Mouse (Mus musculus) layer of hippocampus, adult 9-11 months (tissue): ENCODE results near the gene Ccdc28b.

ENCODE experiments used
- DNase-seq: peaks from one replicate; pipeline ENCODE4 v3.0.0; 2022

Ccdc28b gene

DNA sequence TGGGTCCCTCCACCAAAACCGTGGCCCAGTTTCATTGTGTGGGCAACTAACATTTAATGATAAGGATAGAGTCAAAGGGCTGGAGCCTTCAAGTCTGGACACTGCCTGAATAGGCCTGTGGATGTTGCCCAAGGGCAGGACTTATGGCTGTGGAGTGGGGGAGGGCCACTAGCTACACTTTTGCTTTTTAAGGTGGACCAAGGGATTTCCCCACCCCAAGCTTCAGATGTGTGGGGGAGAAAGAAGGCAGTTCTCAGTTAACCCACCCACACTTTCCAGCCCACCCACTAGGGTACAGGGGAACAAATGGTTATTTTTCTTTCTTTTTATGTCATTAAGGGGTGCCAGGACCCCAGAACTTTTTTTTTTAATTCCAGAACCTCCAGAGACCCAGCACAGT lies 39.4 kb downstream of the Ccdc28b start:
- no peak for DNase-seq

DNA sequence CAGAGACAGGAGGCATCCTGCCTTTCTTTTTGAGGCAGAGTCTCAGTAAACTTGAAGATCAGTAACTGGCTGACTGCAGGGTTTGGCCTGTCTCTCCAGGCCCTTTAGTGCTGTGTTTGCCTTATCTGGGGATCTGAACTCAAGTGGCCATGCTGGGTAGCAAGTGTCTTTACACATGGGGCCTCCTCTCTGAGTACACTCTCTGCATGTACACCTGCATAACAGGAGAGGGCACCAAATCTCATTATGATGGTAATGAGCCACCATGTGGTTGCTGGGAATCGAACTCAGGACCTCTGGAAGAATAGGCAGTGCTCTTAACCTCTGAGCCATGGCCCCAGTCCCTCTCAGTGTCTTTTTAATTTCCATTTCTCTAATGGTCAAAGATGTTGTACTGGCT lies 41.5 kb downstream of the Ccdc28b start:
- no peak for DNase-seq

DNA sequence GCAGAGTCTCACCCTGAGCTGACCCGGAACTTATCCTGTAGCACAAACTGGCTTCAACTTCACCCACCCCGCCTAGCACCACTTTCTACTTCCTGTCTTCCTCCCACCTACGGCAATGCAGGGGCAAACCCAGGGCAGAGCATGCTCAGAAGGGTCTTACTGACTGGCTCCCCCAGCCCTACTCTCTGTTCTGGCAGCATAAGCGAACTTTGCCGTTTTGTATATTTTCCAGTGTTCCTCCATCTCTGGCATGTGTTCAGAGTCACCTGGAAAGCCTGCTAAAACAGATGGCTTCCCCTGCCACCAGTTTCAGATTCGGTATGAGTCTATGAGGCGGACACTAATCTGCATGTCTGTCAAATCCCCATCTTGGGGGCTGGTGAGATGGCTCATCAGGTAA lies 43.4 kb downstream of the Ccdc28b start:
- no peak for DNase-seq

- DNase-seq = peak; percentile 68
Observed at GRCm38 (mm10) chr4:129578466-129578865, 45.3 kb downstream of the Ccdc28b start, which contains the start of gene Fam167b. Fam167b (minus strand) TSS chr4:129578549.

DNA sequence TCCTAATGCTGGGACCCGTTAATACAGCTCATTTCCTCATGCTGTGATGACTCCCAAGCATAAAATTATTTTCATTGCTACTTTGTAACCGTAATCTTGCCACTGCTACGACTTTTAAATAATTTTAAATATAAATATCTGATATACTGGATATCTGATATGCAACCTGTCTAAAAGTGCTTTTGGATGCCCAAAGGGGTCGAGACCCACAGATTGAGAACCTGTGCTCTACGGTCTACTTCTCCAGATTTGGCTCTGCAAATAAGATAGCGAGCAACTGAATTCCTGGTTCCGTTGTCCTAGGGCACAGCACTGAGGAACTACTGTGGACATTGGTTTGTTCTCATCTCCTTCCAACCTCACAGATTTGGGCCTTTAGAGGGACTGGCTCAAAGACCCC lies 46.1 kb downstream of the Ccdc28b start:
- DNase-seq = no peak

- peak; percentile 44 for DNase-seq
Observed at GRCm38 (mm10) chr4:129576863-129577491, 46.8 kb downstream of the Ccdc28b start.

GRCm38 (mm10) chr4:129575171-129575844 lies 48.4 kb downstream of the Ccdc28b start:
- peak; percentile 39 for DNase-seq

- DNase-seq = no peak
Observed at GRCm38 (mm10) chr4:129573430-129573829, 50.3 kb downstream of the Ccdc28b start, which contains the start of gene Lck. Lck (minus strand) TSS chr4:129573641.

GRCm38 (mm10) chr4:129573093-129573370 lies 50.7 kb downstream of the Ccdc28b start:
- DNase-seq = no peak

DNA sequence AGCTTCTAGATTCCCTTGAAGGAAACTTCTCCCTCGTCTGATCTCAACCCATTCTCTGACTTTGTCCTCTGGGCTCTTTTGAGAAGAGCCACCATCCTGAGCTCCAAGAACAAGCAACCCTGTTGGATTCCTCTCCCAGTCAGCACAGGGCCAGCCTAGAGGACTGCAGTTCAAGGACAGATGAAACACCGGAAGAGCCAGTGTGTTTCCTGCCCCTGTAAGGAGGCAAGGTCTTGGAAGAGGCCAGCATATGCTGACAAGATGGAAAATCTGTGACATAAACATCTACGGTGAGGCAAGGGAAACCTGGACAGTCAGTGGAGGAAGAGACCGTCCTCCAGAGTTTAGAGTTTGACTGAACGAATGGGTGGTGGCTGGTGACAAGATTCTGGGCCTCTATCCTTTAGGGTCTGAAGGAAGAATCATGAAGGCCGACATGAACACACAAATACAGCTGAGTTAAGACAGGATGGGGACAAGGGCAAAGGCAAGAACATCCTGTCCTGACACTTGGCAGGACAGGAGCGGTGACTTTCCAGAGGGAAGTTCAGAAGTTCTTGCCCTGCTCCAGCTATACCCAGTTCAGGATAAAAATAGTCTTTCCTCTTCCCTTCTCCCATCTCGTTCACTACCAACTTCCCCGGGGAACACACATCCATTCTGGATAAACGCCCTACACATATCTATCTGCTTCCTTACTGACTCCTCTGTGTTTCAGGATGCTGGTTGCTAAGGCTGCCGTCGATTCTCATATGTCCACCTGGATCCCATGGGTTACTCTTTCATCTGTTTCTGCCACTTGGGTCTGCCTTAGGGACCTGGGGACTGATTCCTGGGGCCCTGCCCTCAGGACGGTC lies 51.3 kb downstream of the Ccdc28b start:
- DNase-seq = no peak

DNA sequence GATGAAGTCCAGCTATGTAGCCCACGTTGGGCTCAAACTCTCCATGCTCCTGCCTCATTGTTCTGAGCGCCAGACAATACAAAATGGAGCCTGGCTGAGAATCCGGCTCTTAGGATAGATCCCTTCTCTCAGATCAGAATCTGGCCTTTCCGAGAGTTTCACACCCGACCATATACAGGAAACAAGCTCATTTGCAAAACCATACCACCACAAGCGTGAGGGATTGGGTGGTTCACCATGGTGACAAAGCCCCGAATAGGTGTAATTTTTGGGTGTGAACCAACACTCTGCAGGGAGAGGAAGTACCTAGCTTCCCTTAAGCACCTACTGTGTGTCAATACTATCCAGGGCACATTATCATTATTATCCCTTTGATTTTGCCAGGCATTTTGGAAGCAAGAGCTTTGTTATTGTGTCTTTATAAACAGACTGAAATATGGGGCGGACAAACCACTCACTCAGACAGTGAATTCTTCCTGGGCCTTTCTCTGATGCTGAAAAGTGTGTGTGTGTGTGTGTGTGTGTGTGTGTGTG lies 52.1 kb downstream of the Ccdc28b start:
- no peak for DNase-seq

GRCm38 (mm10) chr4:129570028-129570427 lies 53.7 kb downstream of the Ccdc28b start:
- DNase-seq = no peak
